ENCODE assay signal across 33 mouse cellular contexts in genomic region chr9:55039983-55040382, GRCm38 (mm10). TPM values are rescaled to one million over a fixed set of nuclear protein-coding genes. Genes with fewer than 3 reads are reported as not detected.
DNase-seq lines count a peak whose midpoint lies in the region; ATAC-seq and TF ChIP-seq lines count a peak whose summit lies in the region.
"Had no signal": no experiment of that assay in that cellular context is flagged by ENCODE, and none has a peak within 500 bp of the region (broad histone marks: within the 10 kb centered on the region; RNA-seq: fewer than 3 reads in every experiment).

No protein-coding gene starts in this region.

- peak; percentile 70 for ATAC-seq in forebrain, postnatal 0 days
- ATAC-seq in forebrain, embryonic 13.5 days = no peak
- no peak for ATAC-seq in midbrain, postnatal 0 days (ENCODE audit: low FRiP score)
- no peak for ATAC-seq in midbrain, embryonic 15.5 days (replicated peaks)
- ATAC-seq: activated CD4-positive, CD25-positive, alpha-beta regulatory T cell, adult 4 months; intestine, postnatal 0 days; lung, postnatal 0 days had no signal

- no peak overlapping the region for H3K4me3 ChIP-seq in forebrain, postnatal 0 days (ENCODE audit: low read depth, low read length)
- H3K4me3 ChIP-seq in forebrain, embryonic 13.5 days = no peak overlapping the region
- no peak overlapping the region for H3K4me3 ChIP-seq in midbrain, postnatal 0 days (ENCODE audit: low read depth, low read length)
- H3K4me3 ChIP-seq in midbrain, embryonic 15.5 days = no peak overlapping the region
- H3K4me3 ChIP-seq: erythroblast, embryonic 14.5 days; heart, embryonic 10.5 days; heart, embryonic 15.5 days; limb, embryonic 10.5 days; limb, embryonic 15.5 days; liver, embryonic 13.5 days; megakaryocyte, embryonic 14.5 days; neural tube, embryonic 13.5 days had no signal

- no peaks in the 10 kb centered on the region for H3K4me1 ChIP-seq in forebrain, postnatal 0 days (ENCODE audit: insufficient read depth)
- H3K4me1 ChIP-seq in forebrain, embryonic 13.5 days = peaks cover 11% of the 10 kb centered on the region; the same call in 1 of the 2 replicates
- H3K4me1 ChIP-seq in midbrain, postnatal 0 days (ENCODE audit: insufficient read depth, low read length) = no peaks in the 10 kb centered on the region
- no peaks in the 10 kb centered on the region for H3K4me1 ChIP-seq in midbrain, embryonic 15.5 days
- H3K4me1 ChIP-seq: heart, embryonic 15.5 days; limb, embryonic 15.5 days; liver, embryonic 13.5 days had no signal

- TF ChIP-seq CTCF in forebrain, postnatal 0 days (IDR thresholded peaks at IDR 0.05; ENCODE audit: low read depth) = no peak
- no peak for TF ChIP-seq CTCF in midbrain, postnatal 0 days (IDR thresholded peaks at IDR 0.05)

- no peak overlapping the region for H3K9ac ChIP-seq in forebrain, postnatal 0 days
- H3K9ac ChIP-seq in forebrain, embryonic 13.5 days = no peak overlapping the region
- H3K9ac ChIP-seq in midbrain, postnatal 0 days (replicated peaks; ENCODE audit: low read length, poor library complexity, severe bottlenecking) = no peak overlapping the region
- H3K9ac ChIP-seq in midbrain, embryonic 15.5 days = no peak overlapping the region
- H3K9ac ChIP-seq: heart, embryonic 15.5 days; limb, embryonic 15.5 days; liver, embryonic 13.5 days; neural tube, embryonic 13.5 days had no signal

- 45% methylated on average over 5 of the region's 5 CpGs for WGBS in forebrain, postnatal 0 days
- 60% methylated on average over 5 of the region's 5 CpGs for WGBS in forebrain, embryonic 13.5 days
- 61% methylated on average over 5 of the region's 5 CpGs for WGBS in midbrain, postnatal 0 days
- 64% methylated on average over 5 of the region's 5 CpGs for WGBS in midbrain, embryonic 15.5 days

- no peaks in the 10 kb centered on the region for H3K9me3 ChIP-seq in forebrain, postnatal 0 days (ENCODE audit: low read length)
- H3K9me3 ChIP-seq in forebrain, embryonic 13.5 days (replicated peaks) = no peaks in the 10 kb centered on the region
- H3K9me3 ChIP-seq in midbrain, postnatal 0 days (ENCODE audit: low read length) = no peaks in the 10 kb centered on the region
- no peaks in the 10 kb centered on the region for H3K9me3 ChIP-seq in midbrain, embryonic 15.5 days
- H3K9me3 ChIP-seq: heart, embryonic 10.5 days; heart, embryonic 15.5 days; limb, embryonic 10.5 days; limb, embryonic 15.5 days; liver, embryonic 13.5 days; megakaryocyte, embryonic 14.5 days; neural tube, embryonic 13.5 days had no signal

- peak; percentile 89 to 94 for DNase-seq in cerebellum, postnatal 10 days
- DNase-seq in cerebellum, adult 8-10 months = no peak
- DNase-seq in forebrain, postnatal 0 days = peak; percentile 64
- peak; percentile 36 to 61 for DNase-seq in layer of hippocampus, postnatal 10 days (ENCODE audit: low spot score in 2 of 2)
- DNase-seq in layer of hippocampus, postnatal 25 days (ENCODE audit: extremely low spot score in 1 of 2, low spot score in 1 of 2) = no peak
- DNase-seq in midbrain, postnatal 0 days (ENCODE audit: low spot score) = peak; percentile 85
- DNase-seq: adrenal gland, adult 2 months; adrenal gland, postnatal 36 days; cerebellum, adult 9-11 months; gastrocnemius, postnatal 14 days; heart, adult 11 months; layer of hippocampus, adult 9-11 months; liver, embryonic 13.5 days; lung, adult 18-20 months; lung, postnatal 4 days; right cerebral cortex, postnatal 14 days; spleen, adult 18-20 months; thymus, postnatal 25 days had no signal

- H3K4me2 ChIP-seq in forebrain, postnatal 0 days (ENCODE audit: low read depth) = no peak overlapping the region
- H3K4me2 ChIP-seq in forebrain, embryonic 13.5 days = no peak overlapping the region
- H3K4me2 ChIP-seq in midbrain, postnatal 0 days (ENCODE audit: low read depth, low read length, poor library complexity, severe bottlenecking) = no peak overlapping the region
- no peak overlapping the region for H3K4me2 ChIP-seq in midbrain, embryonic 15.5 days
- H3K4me2 ChIP-seq: heart, embryonic 15.5 days; limb, embryonic 15.5 days; liver, embryonic 13.5 days; neural tube, embryonic 13.5 days had no signal

- no peak overlapping the region for H3K27ac ChIP-seq in forebrain, postnatal 0 days (ENCODE audit: low read depth, low read length)
- H3K27ac ChIP-seq in forebrain, embryonic 13.5 days = no peak overlapping the region
- H3K27ac ChIP-seq in midbrain, postnatal 0 days (ENCODE audit: low read depth, low read length) = no peak overlapping the region
- no peak overlapping the region for H3K27ac ChIP-seq in midbrain, embryonic 15.5 days
- H3K27ac ChIP-seq: heart, embryonic 10.5 days; heart, embryonic 15.5 days; limb, embryonic 10.5 days; limb, embryonic 15.5 days; liver, embryonic 13.5 days; neural tube, embryonic 13.5 days had no signal

- H3K27me3 ChIP-seq in forebrain, postnatal 0 days (ENCODE audit: insufficient read depth, low read length) = no peaks in the 10 kb centered on the region
- H3K27me3 ChIP-seq in forebrain, embryonic 13.5 days = no peaks in the 10 kb centered on the region
- no peaks in the 10 kb centered on the region for H3K27me3 ChIP-seq in midbrain, postnatal 0 days (ENCODE audit: insufficient read depth, low read length)
- no peaks in the 10 kb centered on the region for H3K27me3 ChIP-seq in midbrain, embryonic 15.5 days (replicated peaks)
- H3K27me3 ChIP-seq: CH12.LX; heart, embryonic 15.5 days; limb, embryonic 15.5 days; neural tube, embryonic 13.5 days had no signal

- no peaks in the 10 kb centered on the region for H3K36me3 ChIP-seq in forebrain, postnatal 0 days (ENCODE audit: insufficient read depth)
- H3K36me3 ChIP-seq in forebrain, embryonic 13.5 days (ENCODE audit: poor library complexity, severe bottlenecking) = no peaks in the 10 kb centered on the region
- H3K36me3 ChIP-seq in midbrain, postnatal 0 days (ENCODE audit: insufficient read depth, low read length) = no peaks in the 10 kb centered on the region
- no peaks in the 10 kb centered on the region for H3K36me3 ChIP-seq in midbrain, embryonic 15.5 days (replicated peaks)
- H3K36me3 ChIP-seq: heart, embryonic 10.5 days; heart, embryonic 15.5 days; limb, embryonic 10.5 days; limb, embryonic 15.5 days; liver, embryonic 13.5 days; neural tube, embryonic 13.5 days had no signal

RNA-seq across cellular contexts. Expression of gene Chrnb4, which starts 8.6 kb away (rescaled TPM):
- 0.15 and 0.38 TPM in 2 replicates for total RNA-seq in forebrain, postnatal 0 days (2014; rRNA removed)
- polyA plus RNA-seq in forebrain, postnatal 0 days (2015; fragmentation: Nextera tagmentation; extraction: Ambion mirVana) = 0.57 and 1.0 TPM in 2 replicates
- polyA plus RNA-seq in forebrain, embryonic 13.5 days (2015; fragmentation: Nextera tagmentation; extraction: Ambion mirVana) = 0.35 and 0.62 TPM in 2 replicates
- total RNA-seq in layer of hippocampus, postnatal 10 days (2021) = under 1 TPM in 1 of 2 experiments, not detected in 1; 0.11 TPM
- under 1 TPM in 1 of 2 experiments, not detected in 1; 0.20 TPM for total RNA-seq in layer of hippocampus, postnatal 25 days (2021)
- total RNA-seq in midbrain, postnatal 0 days (2014; rRNA removed) = 2.0 and 5.0 TPM in 2 replicates
- 2.4 and 2.5 TPM in 2 replicates for polyA plus RNA-seq in midbrain, postnatal 0 days (2015; fragmentation: Nextera tagmentation; extraction: Ambion mirVana)
- polyA plus RNA-seq in midbrain, embryonic 15.5 days (2015; fragmentation: Nextera tagmentation; extraction: Ambion mirVana) = 1.4 and 2.1 TPM in 2 replicates
- total RNA-seq: gastrocnemius, postnatal 14 days; heart, postnatal 25 days had no signal
- polyA plus RNA-seq: activated CD4-positive, CD25-positive, alpha-beta regulatory T cell, adult 4 months; erythroblast, embryonic 14.5 days; liver, embryonic 13.5 days had no signal

RNA-seq across cellular contexts. Expression of gene Chrna3, which starts 13.6 kb away (rescaled TPM):
- 2.2 and 3.0 TPM in 2 replicates for total RNA-seq in forebrain, postnatal 0 days (2014; rRNA removed)
- 4.5 and 9.0 TPM in 2 replicates for polyA plus RNA-seq in forebrain, postnatal 0 days (2015; fragmentation: Nextera tagmentation; extraction: Ambion mirVana)
- 4.5 and 5.6 TPM in 2 replicates for polyA plus RNA-seq in forebrain, embryonic 13.5 days (2015; fragmentation: Nextera tagmentation; extraction: Ambion mirVana)
- total RNA-seq in layer of hippocampus, postnatal 10 days (2021) = 1 to 10 TPM; 1.2 to 1.7 TPM
- under 1 TPM; 0.28 to 0.34 TPM for total RNA-seq in layer of hippocampus, postnatal 25 days (2021)
- total RNA-seq in midbrain, postnatal 0 days (2014; rRNA removed) = 9.6 and 12.1 TPM in 2 replicates
- 15.8 and 16.5 TPM in 2 replicates for polyA plus RNA-seq in midbrain, postnatal 0 days (2015; fragmentation: Nextera tagmentation; extraction: Ambion mirVana)
- 15.1 and 16.2 TPM in 2 replicates for polyA plus RNA-seq in midbrain, embryonic 15.5 days (2015; fragmentation: Nextera tagmentation; extraction: Ambion mirVana)
- total RNA-seq: CH12.LX; gastrocnemius, postnatal 14 days; heart, postnatal 25 days had no signal
- polyA plus RNA-seq: activated CD4-positive, CD25-positive, alpha-beta regulatory T cell, adult 4 months; C2C12; erythroblast, embryonic 14.5 days had no signal

RNA-seq across cellular contexts. Expression of gene Chrna5, which starts 59.3 kb away (rescaled TPM):
- total RNA-seq in forebrain, postnatal 0 days (2014; rRNA removed) = 2.0 and 3.2 TPM in 2 replicates
- 2.6 TPM in 2 replicates for polyA plus RNA-seq in forebrain, postnatal 0 days (2015; fragmentation: Nextera tagmentation; extraction: Ambion mirVana)
- 0.31 and 0.74 TPM in 2 replicates for polyA plus RNA-seq in forebrain, embryonic 13.5 days (2015; fragmentation: Nextera tagmentation; extraction: Ambion mirVana)
- total RNA-seq in layer of hippocampus, postnatal 10 days (2021) = 10 to 100 TPM; 16.1 to 18.4 TPM
- total RNA-seq in layer of hippocampus, postnatal 25 days (2021) = 10 to 100 TPM in 1 of 2 experiments, 1 to 10 TPM in 1; 10.0 TPM
- total RNA-seq in midbrain, postnatal 0 days (2014; rRNA removed) = 3.1 and 3.8 TPM in 2 replicates
- 1.8 and 2.1 TPM in 2 replicates for polyA plus RNA-seq in midbrain, postnatal 0 days (2015; fragmentation: Nextera tagmentation; extraction: Ambion mirVana)
- polyA plus RNA-seq in midbrain, embryonic 15.5 days (2015; fragmentation: Nextera tagmentation; extraction: Ambion mirVana) = 3.0 and 3.7 TPM in 2 replicates
- total RNA-seq: CH12.LX; heart, postnatal 25 days had no signal
- polyA plus RNA-seq: activated CD4-positive, CD25-positive, alpha-beta regulatory T cell, adult 4 months; C2C12; erythroblast, embryonic 14.5 days had no signal

Comparison
In these comparisons a context has a peak if more than half of its experiments do, and no peak if none do; other contexts are left out.
1. DNase-seq: peak in cerebellum, postnatal 10 days (2 of 2), forebrain, postnatal 0 days (single experiment), layer of hippocampus, postnatal 10 days (2 of 2) and midbrain, postnatal 0 days (single experiment); none in cerebellum, adult 8-10 months (single experiment) and layer of hippocampus, postnatal 25 days (0 of 2).